Mouse (Mus musculus) ES-Bruce4 (cell line): ENCODE measurements around the gene Mus81. TPM values are rescaled to one million over a fixed set of nuclear protein-coding genes. Genes with fewer than 3 reads are reported as not detected.

Source experiments
- H3K27ac ChIP-seq: 2 replicates; pipeline ENCODE4 v1.5.1; 2012; ENCODE audit warnings: low read length, inconsistent platforms; ENCODE audit not compliant: insufficient read depth
- H3K27me3 ChIP-seq: 2 replicates; pipeline ENCODE4 v1.6.1; 2012; ENCODE audit warnings: mild to moderate bottlenecking, low read length, inconsistent platforms; ENCODE audit not compliant: control insufficient read depth, poor library complexity, insufficient read depth, severe bottlenecking
- H3K36me3 ChIP-seq: 2 replicates; pipeline ENCODE4 v1.6.1; 2012; ENCODE audit warnings: inconsistent platforms, mild to moderate bottlenecking, low read length, moderate library complexity; ENCODE audit not compliant: control insufficient read depth, poor library complexity, insufficient read depth, severe bottlenecking
- H3K4me1 ChIP-seq: one replicate; pipeline ENCODE4 v1.8.1; 2011; ENCODE audit warnings: low read length; ENCODE audit not compliant: control insufficient read depth, insufficient read depth
- H3K4me3 ChIP-seq: 2 replicates; pipeline ENCODE4 v1.5.1; 2011; ENCODE audit warnings: low read depth, mild to moderate bottlenecking, low read length
- H3K9ac ChIP-seq: 2 replicates; pipeline ENCODE4 v1.6.1; 2012; ENCODE audit warnings: low read depth, mild to moderate bottlenecking, inconsistent platforms; ENCODE audit not compliant: poor library complexity, severe bottlenecking
- H3K9me3 ChIP-seq: replicated peaks from 2 replicates; pipeline ENCODE4 v1.6.1; 2012; ENCODE audit warnings: mild to moderate bottlenecking, low read length, inconsistent platforms; ENCODE audit not compliant: control insufficient read depth, poor library complexity, insufficient read depth, severe bottlenecking
- CTCF ChIP-seq: IDR thresholded peaks from one replicate; pipeline ENCODE4 v1.8.1; 2011; ENCODE audit warnings: low read depth, low read length
- EP300 ChIP-seq: IDR thresholded peaks from 2 replicates; pipeline ENCODE4 v1.6.1; 2011; ENCODE audit warnings: low read depth, low read length; ENCODE audit not compliant: insufficient read depth
- POLR2A ChIP-seq: IDR thresholded peaks from one replicate; pipeline ENCODE4 v1.8.1; 2011; ENCODE audit warnings: low read length; ENCODE audit not compliant: insufficient read depth
- polyA plus RNA-seq: library from polyadenylated mRNA; stranded (reverse); fragments of >200 nt; gene quantifications from 2 replicates; pipeline ENCODE4 v1.2.4, GENCODE M21; 2011; ENCODE audit warnings: low read depth; ENCODE audit not compliant: missing spikeins, insufficient read depth, insufficient read length

The Mus81 gene
- polyA plus RNA-seq, 1 experiment: 14.4 TPM

GRCm38 (mm10) chr19:5445747-5446146 lies 42.5 kb downstream of the Mus81 start:
- no peak overlapping the region for H3K4me3 ChIP-seq

GRCm38 (mm10) chr19:5444954-5445353 lies 43.2 kb downstream of the Mus81 start:
- no peaks in the 10 kb centered on the region for H3K36me3 ChIP-seq
- no peaks in the 10 kb centered on the region for H3K4me1 ChIP-seq
- H3K27ac ChIP-seq: no peak overlapping the region
- no peak overlapping the region for H3K4me3 ChIP-seq
- 0 out of 2 replicates have a peak, but pooled peaks cover 3% of the 10 kb centered on the region for H3K9me3 ChIP-seq
- no peaks in the 10 kb centered on the region for H3K27me3 ChIP-seq
- no peak overlapping the region for H3K9ac ChIP-seq
- TF ChIP-seq EP300 (no peak), CTCF (no peak), POLR2A (no peak)

More at GRCm38 (mm10) chr19:5445747-5446146, 42.5 kb downstream of the Mus81 start:
- H3K27me3 ChIP-seq: no peaks in the 10 kb centered on the region
- no peak overlapping the region for H3K27ac ChIP-seq
- H3K36me3 ChIP-seq: no peaks in the 10 kb centered on the region
- TF ChIP-seq POLR2A: no peak
- TF ChIP-seq CTCF: no peak
- no peak overlapping the region for H3K9ac ChIP-seq
- H3K9me3 ChIP-seq: no peaks in the 10 kb centered on the region
- H3K4me1 ChIP-seq: no peaks in the 10 kb centered on the region

GRCm38 (mm10) chr19:5444371-5444908 lies 43.8 kb downstream of the Mus81 start:
- Histone ChIP-seq H3K4me1 (no peaks in the 10 kb centered on the region), H3K4me3 (no peak overlapping the region), H3K9me3 (0 out of 2 replicates have a peak, but pooled peaks cover 3% of the 10 kb centered on the region), H3K27ac (no peak overlapping the region), H3K36me3 (no peaks in the 10 kb centered on the region), H3K27me3 (no peaks in the 10 kb centered on the region), H3K9ac (no peak overlapping the region)
- TF ChIP-seq CTCF: no peak
- no peak for TF ChIP-seq POLR2A
- no peak for TF ChIP-seq EP300

- no peaks in the 10 kb centered on the region for H3K4me1 ChIP-seq
- no peaks in the 10 kb centered on the region for H3K27me3 ChIP-seq
- no peaks in the 10 kb centered on the region for H3K36me3 ChIP-seq
- H3K4me3 ChIP-seq: no peak overlapping the region
- H3K27ac ChIP-seq: no peak overlapping the region
- H3K9me3 ChIP-seq: no peaks in the 10 kb centered on the region
- TF ChIP-seq CTCF (no peak), POLR2A (no peak), EP300 (no peak)
- 0 out of 2 replicates have a peak overlapping the region, but pooled peaks have one; percentile 29 for H3K9ac ChIP-seq
Observed at GRCm38 (mm10) chr19:5433951-5434350, 54.3 kb downstream of the Mus81 start.

- no peaks in the 10 kb centered on the region for H3K27me3 ChIP-seq
- TF ChIP-seq EP300 (no peak), CTCF (no peak), POLR2A (no peak)
- H3K4me3 ChIP-seq: peak overlapping the region; percentile 53
- no peak overlapping the region for H3K27ac ChIP-seq
- H3K4me1 ChIP-seq: no peaks in the 10 kb centered on the region
- peak overlapping the region; percentile 29; the same call in 1 of the 2 replicates for H3K9ac ChIP-seq
- no peaks in the 10 kb centered on the region for H3K9me3 ChIP-seq
- H3K36me3 ChIP-seq: no peaks in the 10 kb centered on the region
Observed at GRCm38 (mm10) chr19:5432992-5433852, 55.0 kb downstream of the Mus81 start.

Other genes starting within 250 kb of the Mus81 start
- gene Pacs1, start 215.3 kb downstream of the Mus81 start, polyA plus RNA-seq: 18.3 and 22.0 TPM in 2 replicates
- 179 and 185 TPM in 2 replicates for gene Sf3b2, start 192.9 kb downstream of the Mus81 start, polyA plus RNA-seq
- 2.5 and 2.9 TPM in 2 replicates for gene Gal3st3, start 190.1 kb downstream of the Mus81 start, polyA plus RNA-seq
- gene Catsper1, start 152.7 kb downstream of the Mus81 start, polyA plus RNA-seq: not detected in 2 replicates
- gene Cst6, start 138.8 kb downstream of the Mus81 start, polyA plus RNA-seq: 0.62 and 1.6 TPM in 2 replicates
- 33.1 and 36.6 TPM in 2 replicates for gene Eif1ad, start 121.7 kb downstream of the Mus81 start, polyA plus RNA-seq
- 370 and 395 TPM in 2 replicates for gene Banf1, start 121.2 kb downstream of the Mus81 start, polyA plus RNA-seq
- gene Sart1, start 99.7 kb downstream of the Mus81 start, polyA plus RNA-seq: 49.1 and 67.8 TPM in 2 replicates
- 0.49 TPM in 1 of 2 replicates, not detected in the other for gene Tsga10ip, start 85.9 kb downstream of the Mus81 start, polyA plus RNA-seq
- 138 and 154 TPM in 2 replicates for gene Drap1, start 63.4 kb downstream of the Mus81 start, polyA plus RNA-seq
- 17.5 and 21.9 TPM in 2 replicates for gene AI837181, start 63.3 kb downstream of the Mus81 start, polyA plus RNA-seq
- 1.3 and 2.3 TPM in 2 replicates for gene Fosl1, start 40.9 kb downstream of the Mus81 start, polyA plus RNA-seq
- gene Ccdc85b, start 30.5 kb downstream of the Mus81 start, polyA plus RNA-seq: 3.3 and 4.2 TPM in 2 replicates
- gene Fibp, start 27.8 kb downstream of the Mus81 start, polyA plus RNA-seq: 37.7 and 47.6 TPM in 2 replicates
- gene Ctsw, start 19.9 kb downstream of the Mus81 start, polyA plus RNA-seq: 1.2 and 1.6 TPM in 2 replicates
- 21.5 and 24.6 TPM in 2 replicates for gene Efemp2, start 14.4 kb downstream of the Mus81 start, polyA plus RNA-seq
- 878 and 879 TPM in 2 replicates for gene Cfl1, start 2.1 kb upstream of the Mus81 start, polyA plus RNA-seq
- 0.99 and 1.5 TPM in 2 replicates for gene 1700020D05Rik, start 15.4 kb upstream of the Mus81 start, polyA plus RNA-seq
- gene Snx32, start 22.1 kb upstream of the Mus81 start, polyA plus RNA-seq: 6.4 and 7.7 TPM in 2 replicates
- 0.46 and 0.52 TPM in 2 replicates for gene Ovol1, start 72.2 kb upstream of the Mus81 start, polyA plus RNA-seq
- 1.9 TPM in 2 replicates for gene Ap5b1, start 79.6 kb upstream of the Mus81 start, polyA plus RNA-seq
- gene Rnaseh2c, start 113.5 kb upstream of the Mus81 start, polyA plus RNA-seq: 47.2 and 56.5 TPM in 2 replicates
- gene Kat5, start 121.8 kb upstream of the Mus81 start, polyA plus RNA-seq: 50.9 and 65.5 TPM in 2 replicates
- gene Rela, start 149.1 kb upstream of the Mus81 start, polyA plus RNA-seq: 28.5 and 32.9 TPM in 2 replicates
- 13.7 and 19.1 TPM in 2 replicates for gene Sipa1, start 175.3 kb upstream of the Mus81 start, polyA plus RNA-seq
- 25.8 and 27.8 TPM in 2 replicates for gene Map3k11, start 200.3 kb upstream of the Mus81 start, polyA plus RNA-seq
- gene Pcnx3, start 200.5 kb upstream of the Mus81 start, polyA plus RNA-seq: 39.7 and 43.7 TPM in 2 replicates
- gene Kcnk7, start 216.0 kb upstream of the Mus81 start, polyA plus RNA-seq: not detected in 2 replicates
- 4.3 and 5.4 TPM in 2 replicates for gene Ehbp1l1, start 237.9 kb upstream of the Mus81 start, polyA plus RNA-seq
- gene Fam89b, start 241.3 kb upstream of the Mus81 start, polyA plus RNA-seq: 13.1 and 14.6 TPM in 2 replicates